Mouse (Mus musculus): ENCODE measurements around the gene Clca2.
"Not testable (repeated sequence)": the region's sequence is repeated elsewhere in the genome, so short reads cannot be mapped to it uniquely, and the experiment has no call there.

The Clca2 gene

DNA sequence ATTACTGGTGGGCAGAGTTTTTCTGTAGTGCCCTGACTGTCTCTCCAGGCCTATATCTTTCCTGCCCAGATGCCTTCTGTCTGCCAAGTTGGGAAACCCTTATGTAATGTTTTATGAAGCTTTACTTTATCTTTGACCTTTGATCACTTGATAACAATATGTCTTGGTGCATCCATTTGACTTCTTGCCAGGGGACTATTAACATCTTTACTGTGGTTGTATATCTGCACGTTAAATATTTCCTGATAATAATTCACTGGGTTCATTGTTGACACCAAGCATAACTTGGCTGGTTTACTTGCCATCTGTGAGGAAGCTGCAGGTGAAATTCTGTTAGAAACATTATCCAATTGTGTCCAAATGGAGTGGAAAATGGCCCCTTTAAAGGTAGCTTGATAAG lies 16.2 kb downstream of the Clca2 start:
- no peak for DNase-seq

DNA sequence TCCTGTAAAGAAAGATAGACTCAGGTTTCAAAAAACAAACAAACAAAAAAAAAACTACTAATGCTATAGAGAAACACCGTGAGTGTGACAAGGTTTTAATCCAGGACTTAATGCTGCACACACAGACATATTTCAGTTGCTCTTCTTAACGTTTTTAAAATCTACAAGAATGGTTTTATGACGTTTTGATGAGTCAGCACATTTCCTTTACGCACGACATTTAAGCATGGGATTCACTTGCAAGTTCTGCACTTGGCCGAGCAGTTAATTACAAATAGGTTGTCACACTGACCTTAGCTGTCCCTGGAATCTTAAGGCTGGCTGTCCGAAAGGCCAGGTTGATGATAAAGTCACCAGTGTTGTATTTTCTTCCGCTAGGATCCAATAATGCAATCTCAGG lies 18.3 kb downstream of the Clca2 start:
- no peak for DNase-seq

DNA sequence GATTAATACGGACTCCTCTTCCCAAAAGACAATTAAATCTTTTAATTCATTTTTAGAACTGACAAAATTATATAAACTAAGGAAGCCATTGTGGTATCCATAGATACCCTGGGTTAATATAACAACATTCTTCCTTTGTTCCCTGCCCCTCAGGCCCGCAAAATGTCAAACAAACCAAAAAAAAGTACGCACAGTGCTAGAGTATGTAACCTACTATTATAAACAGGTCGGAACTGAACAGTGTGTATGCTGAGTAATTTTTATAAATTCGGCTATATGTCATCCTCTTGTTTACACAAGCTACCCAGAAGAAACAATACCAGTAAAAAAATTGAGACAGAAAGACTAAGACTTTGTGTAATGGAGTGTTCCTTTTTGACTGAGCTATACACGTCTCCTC lies 20.8 kb downstream of the Clca2 start:
- DNase-seq: no peak

DNA sequence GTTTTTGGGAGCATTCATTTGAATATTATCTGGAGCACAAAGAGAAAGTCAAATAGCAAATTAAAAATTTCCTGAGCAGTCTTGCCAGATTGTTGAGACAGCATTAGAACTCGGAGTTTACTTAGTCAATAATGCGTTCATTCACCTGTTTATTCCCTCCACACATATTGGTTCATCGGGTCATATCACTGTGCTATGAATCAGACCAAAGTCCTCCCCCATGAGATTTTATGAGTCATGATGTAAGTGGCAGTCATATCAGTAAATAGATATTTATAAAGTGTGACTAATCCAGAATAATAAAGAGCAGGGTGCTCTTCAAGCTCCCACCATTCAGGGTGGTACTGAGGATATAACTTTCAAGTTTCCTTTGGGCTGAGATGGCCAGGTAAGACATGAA lies 26.9 kb downstream of the Clca2 start:
- DNase-seq: no peak

DNA sequence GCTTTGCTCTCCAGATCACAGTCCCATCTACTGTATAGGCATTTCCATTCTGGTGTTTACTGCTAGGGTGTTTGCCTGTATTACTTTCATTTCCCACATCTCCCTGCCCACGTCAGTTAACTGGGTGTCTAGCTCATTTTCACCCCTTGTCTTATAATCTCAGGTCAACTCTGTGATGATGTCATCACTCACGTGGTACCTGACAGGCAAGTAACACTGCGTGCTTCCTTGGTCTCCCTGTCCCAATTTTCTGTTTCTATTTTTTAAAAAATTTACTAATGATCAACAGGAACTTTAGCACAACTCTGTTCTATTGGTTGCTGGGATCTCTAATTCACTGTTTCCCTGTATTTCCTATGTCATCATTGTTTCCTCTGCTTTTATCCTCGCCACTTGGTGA lies 30.3 kb downstream of the Clca2 start:
- DNase-seq: no peak

DNA sequence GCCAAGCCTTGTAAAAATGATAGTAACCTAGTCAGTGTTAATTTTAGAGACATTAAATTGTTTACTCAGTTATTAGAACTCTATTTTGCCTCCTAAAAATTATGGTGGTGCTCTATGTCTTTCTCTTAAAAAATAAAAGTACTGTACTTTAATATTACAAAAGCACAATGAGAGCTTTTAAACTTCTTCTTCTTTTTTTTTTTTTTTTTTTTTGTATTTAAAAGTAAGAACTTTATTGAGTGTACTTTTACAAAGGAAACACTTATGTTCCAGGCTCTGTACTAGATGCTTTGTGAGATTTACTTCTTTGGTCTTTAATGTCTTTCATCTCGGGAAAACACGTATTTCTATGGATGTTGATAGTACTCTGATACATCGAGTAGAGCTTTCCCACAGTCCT lies 44.1 kb downstream of the Clca2 start:
- DNase-seq: not testable (repeated sequence)

DNA sequence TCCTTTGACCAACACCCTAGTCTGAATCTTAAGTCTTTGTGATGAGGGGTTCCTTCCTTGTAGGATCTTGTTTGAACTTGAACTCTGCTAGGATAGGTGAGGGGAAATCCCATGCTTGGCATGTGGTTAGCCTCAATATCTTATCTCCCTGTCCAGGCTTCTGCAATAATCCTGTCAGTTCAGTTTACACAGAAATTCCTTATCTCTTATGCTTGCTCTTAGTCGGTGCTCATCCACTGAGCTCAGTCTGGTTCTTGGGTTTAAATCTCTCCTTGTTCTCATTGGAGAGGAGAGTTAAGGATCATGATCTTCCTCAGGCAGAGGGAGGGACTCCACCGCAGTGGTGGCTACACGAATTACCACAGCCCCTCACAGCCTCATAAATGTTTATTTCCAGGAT lies 49.4 kb downstream of the Clca2 start:
- no peak for DNase-seq

DNA sequence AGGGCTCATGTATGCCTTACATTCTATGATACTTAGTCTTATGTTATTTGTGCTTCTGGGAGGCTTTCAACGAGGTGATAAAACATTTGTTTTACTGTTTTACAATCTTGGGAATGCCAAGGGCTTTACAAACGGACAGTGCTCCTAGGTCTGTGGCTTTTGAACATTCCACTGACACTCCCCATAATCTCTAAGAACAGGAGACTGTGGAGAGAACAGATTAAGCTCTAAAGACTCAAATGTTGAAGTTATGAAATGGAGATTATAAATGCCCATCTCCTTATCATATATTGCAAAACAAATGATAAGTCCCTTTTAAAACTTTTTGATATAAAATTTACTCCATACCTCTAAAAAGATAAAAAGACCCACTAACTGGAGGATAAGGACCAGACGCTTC lies 60.4 kb downstream of the Clca2 start:
- DNase-seq: no peak

DNA sequence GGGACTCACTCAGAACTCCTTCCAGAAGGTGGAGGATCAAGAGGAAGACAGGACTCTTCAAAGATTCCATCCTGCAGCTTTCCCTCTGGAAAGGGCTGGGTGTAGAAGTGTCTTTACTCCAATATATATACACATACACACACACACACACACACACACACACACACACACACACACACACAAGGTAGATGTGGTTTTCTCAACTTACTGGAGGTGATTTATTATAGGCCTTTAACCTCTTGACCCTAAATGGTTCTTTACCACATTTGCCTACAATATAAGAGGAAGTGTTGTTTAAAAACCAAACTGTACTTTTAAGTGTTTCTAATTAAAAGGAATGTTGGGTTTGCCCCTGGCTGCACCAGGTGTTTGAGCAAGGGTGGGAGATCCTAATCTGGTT lies 66.6 kb downstream of the Clca2 start, which contains the start of gene Clca1:
Gene Clca1, minus strand, starts transcription at position 101 of the 400 bp plus-strand sequence.
- no peak for DNase-seq

DNA sequence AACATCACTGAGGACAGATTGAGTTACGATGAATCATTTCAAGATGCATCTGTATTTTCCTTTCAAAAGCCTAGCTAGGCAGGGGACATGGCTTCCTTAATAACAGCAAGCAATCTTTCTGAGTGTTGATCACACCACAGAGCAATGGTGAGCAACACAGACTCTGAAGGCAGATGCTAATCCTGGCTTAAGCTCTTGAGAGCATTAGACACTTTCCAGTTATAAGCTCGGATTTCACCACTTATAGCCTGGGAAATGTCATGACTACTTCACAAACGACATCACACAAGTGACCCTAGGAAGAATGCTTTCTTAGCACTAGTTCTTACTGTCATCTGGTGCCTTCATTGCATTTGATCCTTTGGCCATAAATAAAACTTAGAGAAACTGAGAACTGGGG lies 71.2 kb downstream of the Clca2 start:
- DNase-seq: no peak

DNA sequence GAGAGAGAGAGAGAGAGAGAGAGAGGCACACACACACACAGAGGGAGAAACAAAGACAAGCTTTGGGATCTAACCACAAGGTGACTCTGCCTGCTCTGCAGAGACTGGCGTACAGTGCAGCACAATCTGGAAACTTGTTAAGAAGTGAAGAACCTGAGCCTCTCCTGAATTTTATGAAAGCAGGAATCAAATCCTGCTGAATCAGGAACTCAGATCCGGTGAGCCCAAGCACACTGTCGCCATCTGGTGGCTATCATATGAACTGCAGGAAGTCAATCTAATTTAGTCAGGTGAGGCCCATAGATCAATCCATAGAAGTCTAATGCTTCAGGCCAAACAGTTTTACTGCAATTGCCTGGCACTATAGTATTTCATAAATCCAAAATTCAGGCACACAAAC lies 72.5 kb downstream of the Clca2 start:
- peak; percentile 13 for DNase-seq
